Mouse (Mus musculus): ENCODE results near the gene Yipf3. TPM values are rescaled to one million over a fixed set of nuclear protein-coding genes. Genes with fewer than 3 reads are reported as not detected.
A peak's percentile ranks its signal among the peaks of the same experiment; 100 is the strongest.

Yipf3 gene
- polyA plus RNA-seq, 2 experiments = 92.5 to 142 TPM

DNA sequence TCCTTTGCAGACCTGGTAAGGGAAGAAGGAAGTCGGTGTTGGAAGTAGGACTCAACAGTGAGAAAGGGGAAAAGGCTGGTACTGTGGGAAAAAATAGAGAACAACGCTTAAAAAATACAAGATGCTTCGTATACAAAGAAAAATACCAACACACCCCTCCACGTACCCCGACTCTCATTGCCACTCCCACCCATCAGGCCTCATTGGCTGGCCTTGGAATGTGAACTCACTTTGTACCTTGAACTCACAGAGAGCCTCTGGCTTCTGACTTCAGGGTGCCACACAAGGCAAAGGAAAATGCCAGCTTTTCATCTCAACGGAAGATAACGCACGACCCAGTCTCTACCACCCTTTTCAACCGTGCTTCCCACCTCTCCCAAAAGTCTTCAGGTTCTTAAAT lies 35.3 kb downstream of the Yipf3 start:
- TF ChIP-seq POLR2A (IDR thresholded peaks at IDR 0.05; ENCODE audit: borderline replicate concordance, extremely low read depth, insufficient read depth, insufficient read length) = no peak
- DNase-seq (ENCODE audit: low spot score) = no peak
- 29% methylated on average over 9 of the region's 9 CpGs for WGBS

DNA sequence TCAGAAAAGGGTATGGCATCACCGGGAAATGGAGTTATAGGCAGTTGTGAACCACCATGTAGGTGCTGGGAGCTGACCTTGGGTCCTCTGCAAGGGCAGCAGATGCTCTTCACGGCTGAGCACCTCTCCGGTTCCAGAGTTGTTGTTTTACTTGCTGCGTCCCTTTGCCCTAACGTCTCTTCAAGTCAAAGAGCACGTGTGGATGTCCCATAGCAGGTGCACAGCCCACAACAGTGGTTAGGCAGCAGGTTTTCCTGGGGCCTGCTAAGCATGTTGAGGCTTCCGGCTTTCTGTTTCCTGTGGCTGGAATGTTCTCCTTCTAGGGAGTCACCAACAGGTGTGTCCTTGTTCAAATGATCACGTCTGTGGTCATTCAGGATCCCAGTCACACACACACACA lies 36.0 kb downstream of the Yipf3 start:
- Histone ChIP-seq H3K4me2 (replicated peaks; ENCODE audit: low read depth, low read length, severe bottlenecking) (no peak overlapping the region), H3K4me1 (ENCODE audit: control insufficient read depth, insufficient read depth, low read length) (peaks cover 16% of the 10 kb centered on the region), H3K9ac (ENCODE audit: low read depth, low read length, severe bottlenecking) (no peak overlapping the region), H3K36me3 (ENCODE audit: control insufficient read depth, insufficient read depth, low read length) (peaks cover 21% of the 10 kb centered on the region), H3K27ac (replicated peaks; ENCODE audit: low read depth, low read length) (no peak overlapping the region), H3K9me3 (ENCODE audit: control insufficient read depth, low read length) (no peaks in the 10 kb centered on the region), H3K27me3 (ENCODE audit: control insufficient read depth, insufficient read depth, low read length) (no peaks in the 10 kb centered on the region), H3K4me3 (replicated peaks; ENCODE audit: low read length) (no peak overlapping the region)
- no peak for ATAC-seq (ENCODE audit: low FRiP score, low read depth)
- WGBS = 79% methylated on average over 8 of the region's 8 CpGs
- DNase-seq (ENCODE audit: low spot score) = no peak
- TF ChIP-seq POLR2A (IDR thresholded peaks at IDR 0.05; ENCODE audit: borderline replicate concordance, extremely low read depth, insufficient read depth, insufficient read length) = no peak

More for the DNA sequence above, 35.3 kb downstream of the Yipf3 start:
- Histone ChIP-seq H3K4me2 (replicated peaks; ENCODE audit: low read depth, low read length, severe bottlenecking) (peak overlapping the region; percentile 74), H3K4me1 (ENCODE audit: control insufficient read depth, insufficient read depth, low read length) (peaks cover 20% of the 10 kb centered on the region), H3K9ac (ENCODE audit: low read depth, low read length, severe bottlenecking) (peak overlapping the region; percentile 74; the same call in 1 of the 2 replicates), H3K27ac (replicated peaks; ENCODE audit: low read depth, low read length) (peak overlapping the region; percentile 96), H3K4me3 (replicated peaks; ENCODE audit: low read length) (peak overlapping the region; percentile 76), H3K36me3 (ENCODE audit: control insufficient read depth, insufficient read depth, low read length) (peaks cover 28% of the 10 kb centered on the region), H3K9me3 (ENCODE audit: control insufficient read depth, low read length) (no peaks in the 10 kb centered on the region), H3K27me3 (ENCODE audit: control insufficient read depth, insufficient read depth, low read length) (no peaks in the 10 kb centered on the region)
- ATAC-seq (ENCODE audit: low FRiP score, low read depth) = peak; percentile 4

DNA sequence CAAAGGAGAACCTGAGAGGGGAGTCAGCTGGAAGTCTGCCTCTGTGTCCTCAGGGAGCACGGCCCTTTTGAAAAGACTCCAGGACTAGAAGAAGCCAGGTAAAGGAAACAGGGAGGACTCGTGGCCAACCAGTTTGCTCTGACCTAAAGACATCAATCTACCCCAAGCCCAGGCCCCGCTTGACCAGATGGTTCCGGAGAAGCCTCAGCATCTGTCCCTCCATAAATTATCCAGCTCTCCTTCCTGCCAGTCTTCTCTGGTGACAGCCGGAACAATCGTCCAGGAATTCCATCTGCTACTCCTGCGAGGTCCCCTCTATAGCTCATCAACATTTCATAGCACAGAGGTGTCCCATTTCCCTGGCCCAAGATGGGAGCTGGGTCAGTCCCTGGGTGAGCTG lies 36.8 kb downstream of the Yipf3 start:
- H3K27me3 ChIP-seq (ENCODE audit: control insufficient read depth, insufficient read depth, low read length) = no peaks in the 10 kb centered on the region
- H3K4me2 ChIP-seq (replicated peaks; ENCODE audit: low read depth, low read length, severe bottlenecking) = no peak overlapping the region
- no peak for TF ChIP-seq POLR2A (IDR thresholded peaks at IDR 0.05; ENCODE audit: borderline replicate concordance, extremely low read depth, insufficient read depth, insufficient read length)
- H3K36me3 ChIP-seq (ENCODE audit: control insufficient read depth, insufficient read depth, low read length) = peaks cover 13% of the 10 kb centered on the region; the same call in 1 of the 2 replicates
- no peak for ATAC-seq (ENCODE audit: low FRiP score, low read depth)
- WGBS = 41% methylated on average over 7 of the region's 7 CpGs
- H3K9me3 ChIP-seq (ENCODE audit: control insufficient read depth, low read length) = no peaks in the 10 kb centered on the region
- peaks cover 16% of the 10 kb centered on the region for H3K4me1 ChIP-seq (ENCODE audit: control insufficient read depth, insufficient read depth, low read length)
- H3K27ac ChIP-seq (replicated peaks; ENCODE audit: low read depth, low read length) = no peak overlapping the region
- no peak for DNase-seq (ENCODE audit: low spot score)
- H3K4me3 ChIP-seq (replicated peaks; ENCODE audit: low read length) = no peak overlapping the region
- no peak overlapping the region for H3K9ac ChIP-seq (ENCODE audit: low read depth, low read length, severe bottlenecking)

DNA sequence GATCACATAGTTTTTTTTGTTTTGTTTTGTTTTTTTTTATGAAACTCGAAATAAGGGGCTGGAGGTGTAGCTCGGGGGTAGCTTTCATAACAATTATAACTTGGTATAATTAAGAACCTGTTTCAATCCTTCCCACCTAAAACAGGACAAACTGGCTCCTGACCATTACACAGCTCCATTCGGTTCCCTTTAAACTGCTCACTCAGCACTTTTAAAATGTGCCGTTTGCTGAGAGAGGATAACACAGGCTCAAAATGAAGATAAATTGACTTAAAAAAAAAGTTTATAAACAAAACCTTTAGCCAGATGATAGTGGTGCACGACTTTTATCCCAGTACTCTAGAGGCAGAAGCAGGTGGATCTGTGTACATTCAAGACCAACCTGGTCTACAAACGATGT lies 37.5 kb downstream of the Yipf3 start:
- ATAC-seq (ENCODE audit: low FRiP score, low read depth) = no peak
- WGBS = 58% methylated on average over 6 of the region's 6 CpGs
- peaks cover 16% of the 10 kb centered on the region for H3K4me1 ChIP-seq (ENCODE audit: control insufficient read depth, insufficient read depth, low read length)
- no peak overlapping the region for H3K4me3 ChIP-seq (replicated peaks; ENCODE audit: low read length)
- H3K9me3 ChIP-seq (ENCODE audit: control insufficient read depth, low read length) = no peaks in the 10 kb centered on the region
- no peak overlapping the region for H3K9ac ChIP-seq (ENCODE audit: low read depth, low read length, severe bottlenecking)
- no peaks in the 10 kb centered on the region for H3K27me3 ChIP-seq (ENCODE audit: control insufficient read depth, insufficient read depth, low read length)
- DNase-seq (ENCODE audit: low spot score) = no peak
- H3K27ac ChIP-seq (replicated peaks; ENCODE audit: low read depth, low read length) = no peak overlapping the region
- H3K36me3 ChIP-seq (ENCODE audit: control insufficient read depth, insufficient read depth, low read length) = peaks cover 6% of the 10 kb centered on the region; the same call in 1 of the 2 replicates
- TF ChIP-seq POLR2A (IDR thresholded peaks at IDR 0.05; ENCODE audit: borderline replicate concordance, extremely low read depth, insufficient read depth, insufficient read length) = no peak
- H3K4me2 ChIP-seq (replicated peaks; ENCODE audit: low read depth, low read length, severe bottlenecking) = no peak overlapping the region

DNA sequence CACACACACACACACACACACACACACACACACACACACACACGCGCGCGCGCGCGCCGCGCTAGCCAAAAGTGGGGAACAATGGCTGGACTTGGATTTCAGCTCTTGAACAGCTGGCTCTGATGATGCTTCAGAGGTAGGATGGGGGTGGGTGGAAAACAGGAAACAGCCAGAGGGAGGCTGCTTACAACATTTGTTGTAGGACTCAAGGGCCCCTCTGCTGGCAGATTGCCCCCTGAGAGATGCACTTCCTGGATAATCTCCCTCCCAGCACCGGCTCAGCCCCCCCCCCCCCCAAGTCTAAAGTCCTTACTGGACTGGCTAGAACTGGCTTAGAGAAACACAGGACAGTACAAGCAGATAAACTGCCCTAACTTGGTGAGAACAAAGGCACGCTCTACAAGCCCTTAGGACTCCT lies 39.8 kb downstream of the Yipf3 start:
- no peak overlapping the region for H3K4me3 ChIP-seq (replicated peaks; ENCODE audit: low read length)
- DNase-seq (ENCODE audit: low spot score) = peak; percentile 83
- peak overlapping the region; percentile 63 for H3K27ac ChIP-seq (replicated peaks; ENCODE audit: low read depth, low read length)
- no peak for TF ChIP-seq POLR2A (IDR thresholded peaks at IDR 0.05; ENCODE audit: borderline replicate concordance, extremely low read depth, insufficient read depth, insufficient read length)
- no peaks in the 10 kb centered on the region for H3K36me3 ChIP-seq (ENCODE audit: control insufficient read depth, insufficient read depth, low read length)
- H3K9me3 ChIP-seq (ENCODE audit: control insufficient read depth, low read length) = no peaks in the 10 kb centered on the region
- no peak overlapping the region for H3K9ac ChIP-seq (ENCODE audit: low read depth, low read length, severe bottlenecking)
- ATAC-seq (ENCODE audit: low FRiP score, low read depth) = peak; percentile 69
- H3K27me3 ChIP-seq (ENCODE audit: control insufficient read depth, insufficient read depth, low read length) = peaks cover 6% of the 10 kb centered on the region; the same call in 1 of the 2 replicates
- 58% methylated on average over 11 of the region's 11 CpGs for WGBS
- peaks cover 5% of the 10 kb centered on the region; the same call in 1 of the 2 replicates for H3K4me1 ChIP-seq (ENCODE audit: control insufficient read depth, insufficient read depth, low read length)
- H3K4me2 ChIP-seq (replicated peaks; ENCODE audit: low read depth, low read length, severe bottlenecking) = no peak overlapping the region

DNA sequence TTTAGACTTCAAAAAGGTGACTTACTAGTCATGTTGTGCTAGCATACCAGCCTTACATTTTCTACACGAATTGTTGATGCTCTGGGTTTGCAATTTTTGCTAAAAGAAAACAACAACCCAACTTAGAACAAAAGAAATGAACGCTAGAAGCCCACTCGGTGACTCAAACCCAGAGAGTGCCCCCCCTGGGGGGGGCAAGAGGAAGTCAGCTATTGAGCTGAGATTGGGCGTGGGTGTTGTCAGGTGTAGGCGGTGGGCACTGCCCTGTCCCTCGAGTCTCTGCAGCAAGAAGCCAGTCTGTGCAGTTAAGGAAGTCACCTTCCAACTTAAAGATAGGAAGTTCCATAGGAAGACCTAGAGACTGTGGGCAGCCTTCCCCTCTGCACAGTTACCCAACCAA lies 48.7 kb downstream of the Yipf3 start:
- H3K4me2 ChIP-seq (replicated peaks; ENCODE audit: low read depth, low read length, severe bottlenecking) = no peak overlapping the region
- peaks cover 33% of the 10 kb centered on the region for H3K27me3 ChIP-seq (ENCODE audit: control insufficient read depth, insufficient read depth, low read length)

More for the DNA sequence above, 48.7 kb downstream of the Yipf3 start:
- Histone ChIP-seq H3K36me3 (ENCODE audit: control insufficient read depth, insufficient read depth, low read length) (no peaks in the 10 kb centered on the region), H3K4me3 (replicated peaks; ENCODE audit: low read length) (no peak overlapping the region), H3K27ac (replicated peaks; ENCODE audit: low read depth, low read length) (no peak overlapping the region), H3K4me1 (ENCODE audit: control insufficient read depth, insufficient read depth, low read length) (no peaks in the 10 kb centered on the region), H3K9me3 (ENCODE audit: control insufficient read depth, low read length) (no peaks in the 10 kb centered on the region), H3K9ac (ENCODE audit: low read depth, low read length, severe bottlenecking) (no peak overlapping the region)
- DNase-seq (ENCODE audit: low spot score) = no peak
- ATAC-seq (ENCODE audit: low FRiP score, low read depth) = no peak
- TF ChIP-seq POLR2A (IDR thresholded peaks at IDR 0.05; ENCODE audit: borderline replicate concordance, extremely low read depth, insufficient read depth, insufficient read length) = no peak
- 50% methylated on average over 6 of the region's 6 CpGs for WGBS
